Mouse (Mus musculus) myocyte (in vitro differentiated cells): ENCODE results near the gene Hivep2.

Experiments used
- CEBPB ChIP-seq: IDR thresholded peaks from 2 replicates; pipeline ENCODE4 v1.6.1; 2011; ENCODE audit warnings: mild to moderate bottlenecking, moderate library complexity; ENCODE audit not compliant: poor library complexity, insufficient read depth, severe bottlenecking
- E2F4 ChIP-seq: IDR thresholded peaks from one replicate; pipeline ENCODE4 v1.6.1; 2011; ENCODE audit warnings: mild to moderate bottlenecking, control low read depth, moderate library complexity; ENCODE audit not compliant: insufficient read depth
- MAX ChIP-seq: IDR thresholded peaks from one replicate; pipeline ENCODE4 v1.6.1; 2011; ENCODE audit warnings: low read depth, mild to moderate bottlenecking, control low read depth
- MYOD1 ChIP-seq, 3 experiments: IDR thresholded peaks; one replicate each; pipeline ENCODE4 v1.6.1; 2011; ENCODE audit warnings: control low read depth in 2 of 3, low read depth in 2 of 3, mild to moderate bottlenecking in 2 of 3, moderate library complexity in 1 of 3; ENCODE audit not compliant: insufficient read length in 2 of 3, control insufficient read depth in 1 of 3
- POLR2A ChIP-seq: IDR thresholded peaks from one replicate; pipeline ENCODE4 v1.6.1; 2011; ENCODE audit warnings: low read depth, mild to moderate bottlenecking, control low read depth, moderate library complexity; ENCODE audit not compliant: insufficient read length
- POLR2AphosphoS2 ChIP-seq: IDR thresholded peaks from one replicate; pipeline ENCODE4 v1.6.1; 2011; ENCODE audit warnings: low read depth, control low read depth; ENCODE audit not compliant: insufficient read length
- TCF12 ChIP-seq: IDR thresholded peaks from one replicate; pipeline ENCODE4 v1.6.1; 2011; ENCODE audit warnings: mild to moderate bottlenecking, control low read depth; ENCODE audit not compliant: poor library complexity, insufficient read depth, severe bottlenecking

- no peak for TF ChIP-seq POLR2A
- no peak for TF ChIP-seq MAX
- TF ChIP-seq POLR2AphosphoS2 = no peak
- no peak for TF ChIP-seq TCF12
- TF ChIP-seq MYOD1 (IDR thresholded peaks at IDR 0.05; ENCODE audit: control insufficient read depth in 1 of 3, insufficient read length in 2 of 3, low read depth in 2 of 3) = no peak
- TF ChIP-seq CEBPB = no peak
- no peak for TF ChIP-seq E2F4
Observed at GRCm38 (mm10) chr10:14056584-14057451, 90.9 kb downstream of the Hivep2 start.
